Mouse (Mus musculus) MEL (cell line): ENCODE measurements around the gene Myo1e. TPM values are rescaled to one million over a fixed set of nuclear protein-coding genes. Genes with fewer than 3 reads are reported as not detected.

ENCODE experiments used
- DNase-seq: peaks from one replicate; pipeline ENCODE4 v3.0.0; 2011; ENCODE audit warnings: low read depth, low spot score
- H3K27ac ChIP-seq: 2 replicates; pipeline ENCODE4 v1.5.1; 2012; ENCODE audit warnings: low read depth, mild to moderate bottlenecking, control low read depth, low read length, moderate library complexity; ENCODE audit not compliant: control insufficient read depth
- H3K27me3 ChIP-seq, 2 experiments: fragments of 150-350 bp in 1 of 2; sonication (generic) in 1 of 2; 2 replicates each; pipeline ENCODE4 v1.6.1; 2012; ENCODE audit warnings: low read length in 2 of 2, mild to moderate bottlenecking in 2 of 2, improper control_type of control experiment in 1 of 2, moderate library complexity in 1 of 2; ENCODE audit not compliant: insufficient read depth in 2 of 2, control insufficient read depth in 1 of 2
- H3K36me3 ChIP-seq, 2 experiments: 2 replicates each; pipeline ENCODE4 v1.6.1; 2012 to 2014; ENCODE audit warnings: low read length in 2 of 2, improper control_type of control experiment in 1 of 2, inconsistent platforms in 1 of 2, mild to moderate bottlenecking in 1 of 2; ENCODE audit not compliant: insufficient read depth in 2 of 2, control insufficient read depth in 1 of 2
- H3K4me1 ChIP-seq, 2 experiments: fragments of 150-350 bp in 1 of 2; sonication (generic) in 1 of 2; 2 replicates each; pipeline ENCODE4 v1.6.1; 2012; ENCODE audit warnings: low read length in 2 of 2, improper control_type of control experiment in 1 of 2, mild to moderate bottlenecking in 1 of 2; ENCODE audit not compliant: insufficient read depth in 2 of 2, control insufficient read depth in 1 of 2
- H3K4me3 ChIP-seq, 2 experiments: fragments of 150-350 bp in 1 of 2; sonication (generic) in 1 of 2; 2 replicates each; pipeline ENCODE4 v1.5.1; 2012; ENCODE audit warnings: low read depth in 2 of 2, low read length in 2 of 2, mild to moderate bottlenecking in 2 of 2, moderate library complexity in 2 of 2, control low read depth in 1 of 2, improper control_type of control experiment in 1 of 2; ENCODE audit not compliant: control insufficient read depth in 1 of 2, insufficient read depth in 1 of 2
- H3K79me2 ChIP-seq: 2 replicates; pipeline ENCODE4 v1.6.1; 2012; ENCODE audit warnings: mild to moderate bottlenecking, low read length, moderate library complexity; ENCODE audit not compliant: control insufficient read depth, poor library complexity, insufficient read depth
- H3K9ac ChIP-seq: 2 replicates; pipeline ENCODE4 v1.6.1; 2012; ENCODE audit warnings: low read depth, mild to moderate bottlenecking, control low read depth, low read length, moderate library complexity; ENCODE audit not compliant: control insufficient read depth, poor library complexity, severe bottlenecking
- H3K9me3 ChIP-seq: fragments of 150-350 bp; sonication (generic); replicated peaks from 2 replicates; pipeline ENCODE4 v1.6.1; 2012; ENCODE audit warnings: mild to moderate bottlenecking, low read length, improper control_type of control experiment, moderate library complexity; ENCODE audit not compliant: insufficient read depth
- BHLHE40 ChIP-seq: IDR thresholded peaks from 2 replicates; pipeline ENCODE4 v1.6.1; 2012; ENCODE audit warnings: low read depth, mild to moderate bottlenecking, inconsistent platforms, low read length, improper control_type of control experiment, borderline replicate concordance
- CHD1 ChIP-seq: IDR thresholded peaks from 2 replicates; pipeline ENCODE4 v1.6.1; 2012; ENCODE audit warnings: low read depth, mild to moderate bottlenecking, inconsistent platforms, low read length, improper control_type of control experiment
- CHD2 ChIP-seq: IDR thresholded peaks from 2 replicates; pipeline ENCODE4 v1.6.1; 2011; ENCODE audit warnings: low read length, improper control_type of control experiment
- CTCF ChIP-seq, 3 experiments: IDR thresholded peaks in 2 of 3; conservative IDR thresholded peaks in 1 of 3; 2 replicates each; pipeline ENCODE4 v1.5.1; 2011 to 2012; ENCODE audit warnings: low read length in 3 of 3, low read depth in 2 of 3, mild to moderate bottlenecking in 2 of 3, improper control_type of control experiment in 1 of 3, inconsistent platforms in 1 of 3, mixed read lengths in 1 of 3, moderate library complexity in 1 of 3; ENCODE audit not compliant: control insufficient read depth in 1 of 3, insufficient read depth in 1 of 3, poor library complexity in 1 of 3, severe bottlenecking in 1 of 3
- ETS1 ChIP-seq: IDR thresholded peaks from 2 replicates; pipeline ENCODE4 v1.6.1; 2012; ENCODE audit warnings: low read depth, mild to moderate bottlenecking, inconsistent platforms, low read length, improper control_type of control experiment, moderate library complexity
- HCFC1 ChIP-seq: IDR thresholded peaks from 2 replicates; pipeline ENCODE4 v1.6.1; 2012; ENCODE audit warnings: low read depth, mild to moderate bottlenecking, inconsistent platforms, low read length, improper control_type of control experiment, moderate library complexity
- JUND ChIP-seq: IDR thresholded peaks from 2 replicates; pipeline ENCODE4 v1.6.1; 2011; ENCODE audit warnings: low read depth, mild to moderate bottlenecking, improper control_type of control experiment, low read length
- MYB ChIP-seq: IDR thresholded peaks from 2 replicates; pipeline ENCODE4 v1.6.1; 2011; ENCODE audit warnings: mild to moderate bottlenecking, low read depth, low read length, improper control_type of control experiment
- NELFE ChIP-seq: IDR thresholded peaks from 2 replicates; pipeline ENCODE4 v1.6.1; 2011; ENCODE audit warnings: low read depth, low read length, improper control_type of control experiment
- NRF1 ChIP-seq: IDR thresholded peaks from 2 replicates; pipeline ENCODE4 v1.6.1; 2014; ENCODE audit warnings: low read depth, mild to moderate bottlenecking, inconsistent platforms, low read length, improper control_type of control experiment, moderate library complexity; ENCODE audit not compliant: poor library complexity, insufficient read depth, severe bottlenecking
- POLR2A ChIP-seq, 2 experiments: IDR thresholded peaks; 2 replicates each; pipeline ENCODE4 v1.6.1; 2011 to 2012; ENCODE audit warnings: low read length in 2 of 2, mild to moderate bottlenecking in 2 of 2, control low read depth in 1 of 2, improper control_type of control experiment in 1 of 2, low read depth in 1 of 2, moderate library complexity in 1 of 2; ENCODE audit not compliant: control insufficient read depth in 1 of 2, insufficient read depth in 1 of 2, poor library complexity in 1 of 2
- POLR2AphosphoS2 ChIP-seq: IDR thresholded peaks from 2 replicates; pipeline ENCODE4 v1.6.1; 2011; ENCODE audit warnings: low read length, improper control_type of control experiment
- RAD21 ChIP-seq: IDR thresholded peaks from 2 replicates; pipeline ENCODE4 v1.6.1; 2011; ENCODE audit warnings: mild to moderate bottlenecking, low read depth, low read length, improper control_type of control experiment
- RCOR1 ChIP-seq: IDR thresholded peaks from 2 replicates; pipeline ENCODE4 v1.6.1; 2012; ENCODE audit warnings: low read depth, mild to moderate bottlenecking, inconsistent platforms, low read length, improper control_type of control experiment
- TBP ChIP-seq: IDR thresholded peaks from 2 replicates; pipeline ENCODE4 v1.8.0; 2011; ENCODE audit warnings: low read depth, low read length, improper control_type of control experiment
- TCF12 ChIP-seq: IDR thresholded peaks from 2 replicates; pipeline ENCODE4 v1.6.1; 2014; ENCODE audit warnings: low read depth, mild to moderate bottlenecking, inconsistent platforms, low read length, improper control_type of control experiment, moderate library complexity
- USF1 ChIP-seq: IDR thresholded peaks from 2 replicates; pipeline ENCODE4 v1.6.1; 2014; ENCODE audit warnings: low read depth, mild to moderate bottlenecking, inconsistent platforms, low read length, improper control_type of control experiment, moderate library complexity
- ZMIZ1 ChIP-seq: IDR thresholded peaks from 2 replicates; pipeline ENCODE4 v1.6.1; 2012; ENCODE audit warnings: low read depth, mild to moderate bottlenecking, inconsistent platforms, low read length, improper control_type of control experiment, moderate library complexity
- ZNF384 ChIP-seq: IDR thresholded peaks from 2 replicates; pipeline ENCODE4 v1.6.1; 2012; ENCODE audit warnings: low read depth, mild to moderate bottlenecking, inconsistent platforms, low read length, improper control_type of control experiment
- polyA plus RNA-seq, 2 experiments: library from polyadenylated mRNA; stranded (reverse) in 1 of 2; unstranded in 1 of 2; fragments of >175 nt in 1 of 2; fragments of >200 nt in 1 of 2; gene quantifications; 2 replicates each; pipeline versions ENCODE4 v1.2.1 to v1.2.4; 2012; ENCODE audit warnings: low replicate concordance in 2 of 2, low read depth in 1 of 2; ENCODE audit not compliant: insufficient read length in 2 of 2, insufficient read depth in 1 of 2, missing spikeins in 1 of 2
- total RNA-seq: library from RNA; depleted of rRNA; stranded (reverse); fragments of 300-350 nt; gene quantifications from 2 replicates; pipeline ENCODE4 v1.2.3, GENCODE M21; 2012

Gene Myo1e
- total and polyA plus RNA-seq, 3 experiments, result 4.9 to 7.8 TPM; not detected in 1

DNA sequence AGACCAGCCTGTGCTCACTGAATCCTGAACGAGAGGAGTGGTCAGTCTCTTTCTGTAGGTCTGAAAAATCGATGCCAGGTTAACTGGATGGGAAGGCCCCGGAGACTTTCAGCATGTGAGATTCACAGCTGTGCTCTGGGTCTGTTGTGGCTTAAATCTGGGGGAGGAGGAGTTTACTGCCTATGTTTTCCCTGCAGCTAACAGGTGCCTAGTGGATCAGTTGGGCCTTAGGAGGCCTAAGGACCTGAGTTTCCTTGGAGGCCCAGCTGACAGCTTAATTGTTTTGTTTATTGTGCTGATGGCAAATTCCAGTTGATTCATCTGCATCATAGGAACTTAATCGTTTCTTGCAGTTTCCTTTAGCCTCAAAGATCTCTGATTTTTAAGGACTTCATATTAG lies 16.0 kb downstream of the Myo1e start:
- TF ChIP-seq ZNF384 (no peak), ETS1 (no peak), HCFC1 (no peak)
- Histone ChIP-seq H3K36me3 (no peaks in the 10 kb centered on the region), H3K4me1 (no peaks in the 10 kb centered on the region)

DNA sequence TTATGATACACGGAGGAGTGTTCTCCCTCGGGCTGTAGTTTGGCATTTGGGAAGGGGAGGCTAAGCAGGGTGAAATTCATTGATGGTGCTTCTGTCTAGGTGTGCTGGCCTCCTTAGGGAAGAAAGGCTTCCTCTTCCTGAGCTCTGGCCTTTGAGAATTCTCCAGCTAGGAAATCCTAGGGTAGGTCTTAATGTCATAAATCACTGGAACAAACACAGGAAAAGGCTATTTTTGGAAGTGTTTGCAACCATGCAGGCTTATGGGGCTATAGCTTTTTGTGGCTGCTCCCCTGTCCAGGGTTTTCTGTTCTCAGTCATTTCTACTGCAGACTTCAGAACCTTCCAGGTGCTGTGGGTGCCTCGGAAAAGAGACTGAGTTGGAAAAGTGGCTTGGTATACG lies 16.9 kb downstream of the Myo1e start:
- Histone ChIP-seq H3K79me2 (no peaks in the 10 kb centered on the region), H3K9ac (no peak overlapping the region), H3K4me3 (no peak overlapping the region), H3K27ac (no peak overlapping the region), H3K27me3 (peaks cover 6 to 7% of the 10 kb centered on the region in 2 experiments), H3K36me3 (no peaks in the 10 kb centered on the region), H3K4me1 (no peaks in the 10 kb centered on the region), H3K9me3 (no peaks in the 10 kb centered on the region)
- no peak for TF ChIP-seq JUND
- no peak for TF ChIP-seq CTCF (IDR thresholded peaks at IDR 0.05 in 2 of 3, conservative IDR thresholded peaks at IDR 0.05 in 1 of 3; ENCODE audit: control insufficient read depth in 1 of 3, insufficient read depth in 1 of 3, low read depth in 2 of 3, low read length in 3 of 3, poor library complexity in 1 of 3, severe bottlenecking in 1 of 3)
- TF ChIP-seq TCF12, result no peak
- no peak for TF ChIP-seq BHLHE40
- TF ChIP-seq ZNF384, result no peak
- TF ChIP-seq NRF1, result no peak
- TF ChIP-seq NELFE, result no peak
- no peak for TF ChIP-seq CHD1
- no peak for TF ChIP-seq POLR2AphosphoS2
- no peak for TF ChIP-seq POLR2A (IDR thresholded peaks at IDR 0.05; ENCODE audit: control insufficient read depth in 1 of 2, insufficient read depth in 1 of 2, low read depth in 1 of 2, low read length in 2 of 2, poor library complexity in 1 of 2)
- no peak for TF ChIP-seq RCOR1
- TF ChIP-seq TBP, result no peak
- TF ChIP-seq ZMIZ1, result no peak
- TF ChIP-seq USF1, result no peak
- no peak for TF ChIP-seq CHD2
- TF ChIP-seq RAD21, result no peak
- TF ChIP-seq MYB, result no peak
- DNase-seq, result no peak

More for the DNA sequence above, 16.0 kb downstream of the Myo1e start:
- H3K4me3 ChIP-seq, result no peak overlapping the region
- peaks cover 6 to 7% of the 10 kb centered on the region in 2 experiments for H3K27me3 ChIP-seq
- no peaks in the 10 kb centered on the region for H3K9me3 ChIP-seq
- H3K27ac ChIP-seq, result no peak overlapping the region
- no peaks in the 10 kb centered on the region for H3K79me2 ChIP-seq
- no peak overlapping the region for H3K9ac ChIP-seq
- DNase-seq, result no peak
